24 mouse cellular contexts compared by ENCODE assay signal in genomic region chr8:13516728-13517127, GRCm38 (mm10). TPM values are rescaled to one million over a fixed set of nuclear protein-coding genes. Genes with fewer than 3 reads are reported as not detected.
A peak's percentile ranks its signal among the peaks of the same experiment; 100 is the strongest.
DNase-seq lines count a peak whose midpoint lies in the region; ATAC-seq and TF ChIP-seq lines count a peak whose summit lies in the region.
"Had no signal": no experiment of that assay in that cellular context is flagged by ENCODE, and none has a peak within 500 bp of the region (broad histone marks: within the 10 kb centered on the region; RNA-seq: fewer than 3 reads in every experiment).

No protein-coding gene starts in this region.

- H3K36me3 ChIP-seq in kidney, postnatal 0 days (ENCODE audit: insufficient read depth, low read length): no peaks in the 10 kb centered on the region
- H3K36me3 ChIP-seq in intestine, postnatal 0 days (ENCODE audit: control insufficient read depth, insufficient read depth): no peaks in the 10 kb centered on the region
- H3K36me3 ChIP-seq: embryonic facial prominence, embryonic 12.5 days; hindbrain, embryonic 13.5 days; midbrain, embryonic 15.5 days had no signal

- TF ChIP-seq CTCF in kidney, postnatal 0 days (IDR thresholded peaks at IDR 0.05; ENCODE audit: low read depth): no peak
- 0 out of 2 replicates have a peak, but pooled peaks have one; percentile 17 for TF ChIP-seq CTCF in intestine, postnatal 0 days (IDR thresholded peaks at IDR 0.05; ENCODE audit: low read depth)

- H3K4me2 ChIP-seq in kidney, postnatal 0 days (ENCODE audit: low read length): no peak overlapping the region
- H3K4me2 ChIP-seq in intestine, postnatal 0 days (replicated peaks; ENCODE audit: low read depth): no peak overlapping the region
- H3K4me2 ChIP-seq: embryonic facial prominence, embryonic 12.5 days; hindbrain, embryonic 13.5 days; midbrain, embryonic 15.5 days had no signal

- no peaks in the 10 kb centered on the region for H3K27me3 ChIP-seq in kidney, postnatal 0 days (ENCODE audit: insufficient read depth, low read length)
- no peaks in the 10 kb centered on the region for H3K27me3 ChIP-seq in intestine, postnatal 0 days (replicated peaks; ENCODE audit: control insufficient read depth, insufficient read depth, low read length)
- H3K27me3 ChIP-seq: embryonic facial prominence, embryonic 12.5 days; hindbrain, embryonic 13.5 days; midbrain, embryonic 15.5 days had no signal

- 52% methylated on average over 5 of the region's 5 CpGs for WGBS in kidney, postnatal 0 days
- 57% methylated on average over 5 of the region's 5 CpGs for WGBS in intestine, postnatal 0 days

- H3K4me1 ChIP-seq in kidney, postnatal 0 days (replicated peaks; ENCODE audit: insufficient read depth, low read length): no peaks in the 10 kb centered on the region
- H3K4me1 ChIP-seq in intestine, postnatal 0 days (replicated peaks; ENCODE audit: control insufficient read depth, insufficient read depth, low read length): peaks cover 20% of the 10 kb centered on the region
- H3K4me1 ChIP-seq: embryonic facial prominence, embryonic 12.5 days; hindbrain, embryonic 13.5 days; midbrain, embryonic 15.5 days had no signal

- H3K9me3 ChIP-seq in kidney, postnatal 0 days (replicated peaks; ENCODE audit: low read length): no peaks in the 10 kb centered on the region
- no peaks in the 10 kb centered on the region for H3K9me3 ChIP-seq in intestine, postnatal 0 days (ENCODE audit: control insufficient read depth)
- H3K9me3 ChIP-seq: embryonic facial prominence, embryonic 12.5 days; hindbrain, embryonic 13.5 days; midbrain, embryonic 15.5 days had no signal

- peak; percentile 62 for DNase-seq in heart, adult 11 months
- no peak for DNase-seq in heart, postnatal 4 days
- no peak for DNase-seq in kidney, postnatal 0 days (ENCODE audit: low spot score)
- no peak for DNase-seq in kidney, adult 8-10 months
- DNase-seq in 3T3-L1 (ENCODE audit: low read depth, low spot score): peak; percentile 56
- DNase-seq in layer of hippocampus, adult 8-10 months (ENCODE audit: low spot score in 2 of 2): no peak
- DNase-seq in spleen, postnatal 36 days (ENCODE audit: low spot score in 2 of 2): no peak
- DNase-seq: forebrain, postnatal 0 days; retina, postnatal 1 day; right cerebral cortex, postnatal 4 days had no signal

- H3K9ac ChIP-seq in kidney, postnatal 0 days (ENCODE audit: low read depth, low read length): no peak overlapping the region
- no peak overlapping the region for H3K9ac ChIP-seq in intestine, postnatal 0 days (ENCODE audit: low read depth, low read length)
- H3K9ac ChIP-seq: embryonic facial prominence, embryonic 12.5 days; forebrain, postnatal 0 days; hindbrain, embryonic 13.5 days; midbrain, embryonic 15.5 days had no signal

- ATAC-seq in kidney, postnatal 0 days (replicated peaks; ENCODE audit: low FRiP score, low read depth): no peak
- no peak for ATAC-seq in intestine, postnatal 0 days
- ATAC-seq: activated CD4-positive, CD25-positive, alpha-beta regulatory T cell, adult 4 months; forebrain, postnatal 0 days; midbrain, embryonic 15.5 days had no signal

- H3K4me3 ChIP-seq in kidney, postnatal 0 days (replicated peaks; ENCODE audit: low read depth, low read length): no peak overlapping the region
- H3K4me3 ChIP-seq in intestine, postnatal 0 days (ENCODE audit: low read depth, low read length): no peak overlapping the region
- H3K4me3 ChIP-seq: embryonic facial prominence, embryonic 12.5 days; hindbrain, embryonic 13.5 days; left cerebral cortex, adult 2 months; midbrain, embryonic 15.5 days had no signal

- peak overlapping the region; percentile 67 for H3K27ac ChIP-seq in kidney, postnatal 0 days
- 0 out of 2 replicates have a peak overlapping the region, but pooled peaks have one; percentile 46 for H3K27ac ChIP-seq in intestine, postnatal 0 days (ENCODE audit: low read depth, low read length)
- H3K27ac ChIP-seq: embryonic facial prominence, embryonic 12.5 days; hindbrain, embryonic 13.5 days; left cerebral cortex, adult 2 months; midbrain, embryonic 15.5 days had no signal

RNA-seq across cellular contexts. Expression of gene Gas6, which starts 22.4 kb away (rescaled TPM):
- total RNA-seq in heart, postnatal 4 days (2021): 100 to 1,000 TPM; 148 to 153 TPM
- 153 and 166 TPM in 2 replicates for polyA plus RNA-seq in kidney, postnatal 0 days (2015; fragmentation: Nextera tagmentation; extraction: Ambion mirVana)
- polyA plus RNA-seq in intestine, postnatal 0 days (2015; fragmentation: Nextera tagmentation; extraction: Ambion mirVana): 75.6 and 77.3 TPM in 2 replicates
- total RNA-seq in layer of hippocampus, adult 8-10 months (2022): 100 to 1,000 TPM in 2 of 4 experiments, 10 to 100 TPM in 2; 84.4 to 105 (median 93.8) TPM
- total RNA-seq: neutrophil, adult 5-6 weeks had no signal
- polyA plus RNA-seq: activated CD4-positive, CD25-positive, alpha-beta regulatory T cell, adult 4 months had no signal

RNA-seq across cellular contexts. Expression of gene 1700029H14Rik, which starts 45.5 kb away (rescaled TPM):
- not detected for total RNA-seq in heart, postnatal 4 days (2021)
- polyA plus RNA-seq in kidney, postnatal 0 days (2015; fragmentation: Nextera tagmentation; extraction: Ambion mirVana): not detected in 2 replicates
- not detected in 2 replicates for polyA plus RNA-seq in intestine, postnatal 0 days (2015; fragmentation: Nextera tagmentation; extraction: Ambion mirVana)
- total RNA-seq in layer of hippocampus, adult 8-10 months (2022): not detected
- total RNA-seq: adrenal gland, postnatal 14 days; common myeloid progenitor, adult 5-6 weeks; gastrocnemius, postnatal 10 days; heart, adult 8-10 months; megakaryocyte, adult 5-6 weeks had no signal
- polyA plus RNA-seq: activated CD4-positive, CD25-positive, alpha-beta regulatory T cell, adult 4 months; embryonic facial prominence, embryonic 12.5 days; forebrain, postnatal 0 days; hindbrain, embryonic 13.5 days; limb, embryonic 11.5 days; liver, embryonic 16.5 days; midbrain, embryonic 15.5 days had no signal

Comparison
In these comparisons a context has a peak if more than half of its experiments do, and no peak if none do; other contexts are left out.
1. DNase-seq: peak in heart, adult 11 months (single experiment) and 3T3-L1 (single experiment); none in heart, postnatal 4 days (single experiment), kidney, postnatal 0 days (single experiment), kidney, adult 8-10 months (0 of 2), layer of hippocampus, adult 8-10 months (0 of 2) and spleen, postnatal 36 days (0 of 2).